Mouse (Mus musculus): ENCODE data around the gene Samd3. TPM values are rescaled to one million over a fixed set of nuclear protein-coding genes. Genes with fewer than 3 reads are reported as not detected.

Samd3 gene
- not detected in 2 replicates for polyA plus RNA-seq (2012; rRNA removed)

GRCm38 (mm10) chr10:26229488-26229887, at the start of gene Samd3:
TSS of gene Samd3 (plus strand) at chr10:26229707.
- Histone ChIP-seq H3K4me3 (ENCODE audit: control insufficient read depth, low read depth, low read length) (no peak within 1 kb of the TSS), H3K27ac (ENCODE audit: control insufficient read depth, insufficient read depth, low read depth, low read length) (no peak within 1 kb of the TSS), H3K36me3 (ENCODE audit: control insufficient read depth, insufficient read depth, low read length) (no peaks in the 10 kb centered on the region), H3K27me3 (ENCODE audit: control insufficient read depth, insufficient read depth, low read length) (no peaks in the 10 kb centered on the region), H3K4me1 (ENCODE audit: control insufficient read depth, insufficient read depth, low read length) (no peaks in the 10 kb centered on the region)
- no peak for TF ChIP-seq CTCF (IDR thresholded peaks at IDR 0.05; ENCODE audit: control insufficient read depth, insufficient read depth, insufficient replicate concordance, low read depth, low read length)
- no peak for TF ChIP-seq POLR2A (IDR thresholded peaks at IDR 0.05; ENCODE audit: control insufficient read depth, low read depth, low read length)

- H3K4me1 ChIP-seq (ENCODE audit: control insufficient read depth, insufficient read depth, low read length), result no peaks in the 10 kb centered on the region
Observed at GRCm38 (mm10) chr10:26185289-26185688, 44.2 kb upstream of the Samd3 start.

GRCm38 (mm10) chr10:26190811-26191210, 38.7 kb upstream of the Samd3 start:
- H3K27me3 ChIP-seq (ENCODE audit: control insufficient read depth, insufficient read depth, low read length), result no peaks in the 10 kb centered on the region
- no peaks in the 10 kb centered on the region for H3K36me3 ChIP-seq (ENCODE audit: control insufficient read depth, insufficient read depth, low read length)
- TF ChIP-seq CTCF (IDR thresholded peaks at IDR 0.05; ENCODE audit: control insufficient read depth, insufficient read depth, insufficient replicate concordance, low read depth, low read length) (no peak), POLR2A (IDR thresholded peaks at IDR 0.05; ENCODE audit: control insufficient read depth, low read depth, low read length) (no peak)
- no peak overlapping the region for H3K27ac ChIP-seq (ENCODE audit: control insufficient read depth, insufficient read depth, low read depth, low read length)
- H3K4me3 ChIP-seq (ENCODE audit: control insufficient read depth, low read depth, low read length), result no peak overlapping the region
- no peaks in the 10 kb centered on the region for H3K4me1 ChIP-seq (ENCODE audit: control insufficient read depth, insufficient read depth, low read length)

More at GRCm38 (mm10) chr10:26185289-26185688, 44.2 kb upstream of the Samd3 start:
- H3K36me3 ChIP-seq (ENCODE audit: control insufficient read depth, insufficient read depth, low read length), result no peaks in the 10 kb centered on the region
- H3K4me3 ChIP-seq (ENCODE audit: control insufficient read depth, low read depth, low read length), result no peak overlapping the region
- no peak overlapping the region for H3K27ac ChIP-seq (ENCODE audit: control insufficient read depth, insufficient read depth, low read depth, low read length)
- no peaks in the 10 kb centered on the region for H3K27me3 ChIP-seq (ENCODE audit: control insufficient read depth, insufficient read depth, low read length)
- TF ChIP-seq CTCF (IDR thresholded peaks at IDR 0.05; ENCODE audit: control insufficient read depth, insufficient read depth, insufficient replicate concordance, low read depth, low read length), result no peak
- no peak for TF ChIP-seq POLR2A (IDR thresholded peaks at IDR 0.05; ENCODE audit: control insufficient read depth, low read depth, low read length)

- Histone ChIP-seq H3K27me3 (ENCODE audit: control insufficient read depth, insufficient read depth, low read length) (no peaks in the 10 kb centered on the region), H3K27ac (ENCODE audit: control insufficient read depth, insufficient read depth, low read depth, low read length) (no peak overlapping the region), H3K36me3 (ENCODE audit: control insufficient read depth, insufficient read depth, low read length) (no peaks in the 10 kb centered on the region), H3K4me1 (ENCODE audit: control insufficient read depth, insufficient read depth, low read length) (no peaks in the 10 kb centered on the region), H3K4me3 (ENCODE audit: control insufficient read depth, low read depth, low read length) (no peak overlapping the region)
- TF ChIP-seq POLR2A (IDR thresholded peaks at IDR 0.05; ENCODE audit: control insufficient read depth, low read depth, low read length) (no peak), CTCF (IDR thresholded peaks at IDR 0.05; ENCODE audit: control insufficient read depth, insufficient read depth, insufficient replicate concordance, low read depth, low read length) (no peak)
Observed at GRCm38 (mm10) chr10:26194892-26195291, 34.6 kb upstream of the Samd3 start.

- no peaks in the 10 kb centered on the region for H3K4me1 ChIP-seq (ENCODE audit: control insufficient read depth, insufficient read depth, low read length)
- H3K27me3 ChIP-seq (ENCODE audit: control insufficient read depth, insufficient read depth, low read length), result no peaks in the 10 kb centered on the region
- H3K4me3 ChIP-seq (ENCODE audit: control insufficient read depth, low read depth, low read length), result no peak overlapping the region
- no peak overlapping the region for H3K27ac ChIP-seq (ENCODE audit: control insufficient read depth, insufficient read depth, low read depth, low read length)
- TF ChIP-seq CTCF (IDR thresholded peaks at IDR 0.05; ENCODE audit: control insufficient read depth, insufficient read depth, insufficient replicate concordance, low read depth, low read length) (no peak), POLR2A (IDR thresholded peaks at IDR 0.05; ENCODE audit: control insufficient read depth, low read depth, low read length) (no peak)
- no peaks in the 10 kb centered on the region for H3K36me3 ChIP-seq (ENCODE audit: control insufficient read depth, insufficient read depth, low read length)
Observed at GRCm38 (mm10) chr10:26202708-26203368, 26.7 kb upstream of the Samd3 start.

- Histone ChIP-seq H3K4me3 (ENCODE audit: control insufficient read depth, low read depth, low read length) (no peak overlapping the region), H3K36me3 (ENCODE audit: control insufficient read depth, insufficient read depth, low read length) (no peaks in the 10 kb centered on the region), H3K27me3 (ENCODE audit: control insufficient read depth, insufficient read depth, low read length) (no peaks in the 10 kb centered on the region), H3K4me1 (ENCODE audit: control insufficient read depth, insufficient read depth, low read length) (no peaks in the 10 kb centered on the region), H3K27ac (ENCODE audit: control insufficient read depth, insufficient read depth, low read depth, low read length) (no peak overlapping the region)
- TF ChIP-seq POLR2A (IDR thresholded peaks at IDR 0.05; ENCODE audit: control insufficient read depth, low read depth, low read length), result no peak
- no peak for TF ChIP-seq CTCF (IDR thresholded peaks at IDR 0.05; ENCODE audit: control insufficient read depth, insufficient read depth, insufficient replicate concordance, low read depth, low read length)
Observed at GRCm38 (mm10) chr10:26220729-26221128, 8.8 kb upstream of the Samd3 start.

GRCm38 (mm10) chr10:26226241-26226640, 3.3 kb upstream of the Samd3 start:
- Histone ChIP-seq H3K27ac (ENCODE audit: control insufficient read depth, insufficient read depth, low read depth, low read length) (no peak overlapping the region), H3K36me3 (ENCODE audit: control insufficient read depth, insufficient read depth, low read length) (no peaks in the 10 kb centered on the region), H3K4me3 (ENCODE audit: control insufficient read depth, low read depth, low read length) (no peak overlapping the region), H3K27me3 (ENCODE audit: control insufficient read depth, insufficient read depth, low read length) (no peaks in the 10 kb centered on the region), H3K4me1 (ENCODE audit: control insufficient read depth, insufficient read depth, low read length) (no peaks in the 10 kb centered on the region)
- TF ChIP-seq CTCF (IDR thresholded peaks at IDR 0.05; ENCODE audit: control insufficient read depth, insufficient read depth, insufficient replicate concordance, low read depth, low read length), result no peak
- no peak for TF ChIP-seq POLR2A (IDR thresholded peaks at IDR 0.05; ENCODE audit: control insufficient read depth, low read depth, low read length)
